Mouse (Mus musculus) liver, adult 10 weeks (tissue): ENCODE results near the gene Wfdc6a. TPM values are rescaled to one million over a fixed set of nuclear protein-coding genes. Genes with fewer than 3 reads are reported as not detected.

Experiments used
- polyA plus RNA-seq: library from polyadenylated mRNA; stranded (reverse); fragments of 350-450 nt; fragmentation: Illumina TruSeq; extraction: RNeasy Lipid Tissue Mini Kit (QIAGEN cat#74804); gene quantifications from one replicate; pipeline ENCODE4 v1.2.3, GENCODE M21; 2014; ENCODE audit warnings: low read depth, low replicate concordance

Gene Wfdc6a
- not detected for polyA plus RNA-seq

GRCm38 (mm10) chr2:164585025-164585725, at the start of gene Wfdc6a:
Gene Wfdc6a, minus strand, starts transcription at chr2:164585447.

GRCm38 (mm10) chr2:164613471-164613870, 28.2 kb upstream of the Wfdc6a start, which contains the start of the genes Wfdc6b and Wfdc8:
Gene Wfdc6b, plus strand, starts transcription at chr2:164613522.
Gene Wfdc8, minus strand, starts transcription at chr2:164613626.

GRCm38 (mm10) chr2:164593494-164593893, 8.2 kb upstream of the Wfdc6a start, which contains the start of gene Eppin:
Gene Eppin, minus strand, starts transcription at chr2:164593594.

GRCm38 (mm10) chr2:164573359-164573758, 11.9 kb downstream of the Wfdc6a start, which contains the start of gene Spint3:
Gene Spint3, minus strand, starts transcription at chr2:164573459.

GRCm38 (mm10) chr2:164562391-164563188, 22.7 kb downstream of the Wfdc6a start, which contains the start of gene Wfdc2:
Gene Wfdc2, plus strand, starts transcription at chr2:164562413.

Other genes starting within 250 kb of the Wfdc6a start
- 0.66 TPM for gene Slpi, start 196.4 kb downstream of the Wfdc6a start, polyA plus RNA-seq
- not detected for gene Rbpjl, start 182.3 kb downstream of the Wfdc6a start, polyA plus RNA-seq
- not detected for gene Matn4, start 180.3 kb downstream of the Wfdc6a start, polyA plus RNA-seq
- 223 TPM for gene Sdc4, start 141.6 kb downstream of the Wfdc6a start, polyA plus RNA-seq
- 7.8 TPM for gene Sys1, start 128.5 kb downstream of the Wfdc6a start, polyA plus RNA-seq
- gene Gm20458, start 124.5 kb downstream of the Wfdc6a start, polyA plus RNA-seq: not detected
- gene Trp53tg5, start 111.7 kb downstream of the Wfdc6a start, polyA plus RNA-seq: not detected
- gene Dbndd2, start 99.3 kb downstream of the Wfdc6a start, polyA plus RNA-seq: 2.1 TPM
- 7.5 TPM for gene Pigt, start 87.9 kb downstream of the Wfdc6a start, polyA plus RNA-seq
- gene Wfdc2, start 23.0 kb downstream of the Wfdc6a start, polyA plus RNA-seq: not detected
- not detected for gene Spint3, start 12.0 kb downstream of the Wfdc6a start, polyA plus RNA-seq
- not detected for gene Eppin, start 8.1 kb upstream of the Wfdc6a start, polyA plus RNA-seq
- not detected for gene Wfdc6b, start 28.1 kb upstream of the Wfdc6a start, polyA plus RNA-seq
- not detected for gene Wfdc8, start 28.2 kb upstream of the Wfdc6a start, polyA plus RNA-seq
- 0.37 TPM for gene Wfdc16, start 53.3 kb upstream of the Wfdc6a start, polyA plus RNA-seq
- gene Wfdc10, start 70.6 kb upstream of the Wfdc6a start, polyA plus RNA-seq: not detected
- not detected for gene Wfdc9, start 71.1 kb upstream of the Wfdc6a start, polyA plus RNA-seq
- not detected for gene Wfdc11, start 88.6 kb upstream of the Wfdc6a start, polyA plus RNA-seq
- not detected for gene Wfdc13, start 99.7 kb upstream of the Wfdc6a start, polyA plus RNA-seq
- gene Spint4, start 113.1 kb upstream of the Wfdc6a start, polyA plus RNA-seq: not detected
- gene Spint5, start 129.9 kb upstream of the Wfdc6a start, polyA plus RNA-seq: not detected
- not detected for gene Wfdc3, start 160.5 kb upstream of the Wfdc6a start, polyA plus RNA-seq
- 1.6 TPM for gene Dnttip1, start 160.5 kb upstream of the Wfdc6a start, polyA plus RNA-seq
- not detected for gene Ube2c, start 184.5 kb upstream of the Wfdc6a start, polyA plus RNA-seq
- not detected for gene Tnnc2, start 194.5 kb upstream of the Wfdc6a start, polyA plus RNA-seq
- 1.1 TPM for gene Snx21, start 200.4 kb upstream of the Wfdc6a start, polyA plus RNA-seq
- 0.93 TPM for gene Acot8, start 219.4 kb upstream of the Wfdc6a start, polyA plus RNA-seq
- 0.90 TPM for gene Zswim3, start 219.7 kb upstream of the Wfdc6a start, polyA plus RNA-seq
- gene Zswim1, start 237.2 kb upstream of the Wfdc6a start, polyA plus RNA-seq: 0.95 TPM
- gene Spata25, start 243.1 kb upstream of the Wfdc6a start, polyA plus RNA-seq: not detected
- 46.3 TPM for gene Ctsa, start 247.4 kb upstream of the Wfdc6a start, polyA plus RNA-seq
- not detected for gene Neurl2, start 248.0 kb upstream of the Wfdc6a start, polyA plus RNA-seq